Mouse (Mus musculus): ENCODE results near the gene Gm9747. TPM values are rescaled to one million over a fixed set of nuclear protein-coding genes. Genes with fewer than 3 reads are reported as not detected.

Gene Gm9747
- total RNA-seq (2014; rRNA removed) = not detected in 2 replicates
- 0.05 TPM in 1 of 2 replicates, not detected in the other for polyA plus RNA-seq (2012; rRNA removed)

- Histone ChIP-seq H3K36me3 (ENCODE audit: control insufficient read depth, insufficient read depth, low read length) (peaks cover 5% of the 10 kb centered on the region), H3K27me3 (ENCODE audit: control insufficient read depth, insufficient read depth, low read length) (no peaks in the 10 kb centered on the region), H3K9ac (ENCODE audit: low read depth, low read length) (no peak within 1 kb of the TSS), H3K79me2 (ENCODE audit: control insufficient read depth, insufficient read depth, low read length) (0 out of 2 replicates have a peak, but pooled peaks cover 2% of the 10 kb centered on the region), H3K27ac (replicated peaks; ENCODE audit: insufficient read depth, low read depth, low read length) (peak within 1 kb of the TSS; percentile 78), H3K4me3 (ENCODE audit: insufficient read depth, low read depth, low read length) (no peak within 1 kb of the TSS), H3K4me1 (ENCODE audit: control insufficient read depth, insufficient read depth, low read length) (peaks cover 20% of the 10 kb centered on the region)
- no peak for TF ChIP-seq POLR2A (IDR thresholded peaks at IDR 0.05; ENCODE audit: extremely low read depth, insufficient read depth, low read length)
- TF ChIP-seq CTCF (IDR thresholded peaks at IDR 0.05; ENCODE audit: low read depth, low read length) = no peak
- 95% methylated on average over 3 of the region's 3 CpGs for WGBS
- DNase-seq (ENCODE audit: extremely low read depth, low read depth, low spot score) = no peak
Measured at GRCm38 (mm10) chr1:82232812-82233211, at the start of gene Gm9747. Gm9747 (plus strand) TSS chr1:82233112.

GRCm38 (mm10) chr1:82183913-82184442 lies 48.9 kb upstream of the Gm9747 start:
- H3K4me1 ChIP-seq (ENCODE audit: control insufficient read depth, insufficient read depth, low read length) = peaks cover 24% of the 10 kb centered on the region
- no peaks in the 10 kb centered on the region for H3K27me3 ChIP-seq (ENCODE audit: control insufficient read depth, insufficient read depth, low read length)
- TF ChIP-seq CTCF (IDR thresholded peaks at IDR 0.05; ENCODE audit: low read depth, low read length) = no peak
- no peak for TF ChIP-seq POLR2A (IDR thresholded peaks at IDR 0.05; ENCODE audit: extremely low read depth, insufficient read depth, low read length)
- H3K79me2 ChIP-seq (ENCODE audit: control insufficient read depth, insufficient read depth, low read length) = no peaks in the 10 kb centered on the region
- no peaks in the 10 kb centered on the region for H3K36me3 ChIP-seq (ENCODE audit: control insufficient read depth, insufficient read depth, low read length)
- H3K4me3 ChIP-seq (ENCODE audit: insufficient read depth, low read depth, low read length) = no peak overlapping the region
- 13% methylated on average over 8 of the region's 8 CpGs for WGBS
- H3K9ac ChIP-seq (ENCODE audit: low read depth, low read length) = no peak overlapping the region
- DNase-seq (ENCODE audit: extremely low read depth, low read depth, low spot score) = peak; percentile 100
- peak overlapping the region; percentile 65 for H3K27ac ChIP-seq (replicated peaks; ENCODE audit: insufficient read depth, low read depth, low read length)

- DNase-seq (ENCODE audit: extremely low read depth, low read depth, low spot score) = peak; percentile 87
- Histone ChIP-seq H3K79me2 (ENCODE audit: control insufficient read depth, insufficient read depth, low read length) (no peaks in the 10 kb centered on the region), H3K36me3 (ENCODE audit: control insufficient read depth, insufficient read depth, low read length) (no peaks in the 10 kb centered on the region), H3K4me1 (ENCODE audit: control insufficient read depth, insufficient read depth, low read length) (peaks cover 16% of the 10 kb centered on the region; the same call in 1 of the 2 replicates), H3K4me3 (ENCODE audit: insufficient read depth, low read depth, low read length) (no peak overlapping the region), H3K27me3 (ENCODE audit: control insufficient read depth, insufficient read depth, low read length) (no peaks in the 10 kb centered on the region), H3K9ac (ENCODE audit: low read depth, low read length) (no peak overlapping the region), H3K27ac (replicated peaks; ENCODE audit: insufficient read depth, low read depth, low read length) (peak overlapping the region; percentile 58)
- TF ChIP-seq CTCF (IDR thresholded peaks at IDR 0.05; ENCODE audit: low read depth, low read length) (no peak), POLR2A (IDR thresholded peaks at IDR 0.05; ENCODE audit: extremely low read depth, insufficient read depth, low read length) (no peak)
- WGBS = 25% methylated on average over 10 of the region's 10 CpGs
Measured at GRCm38 (mm10) chr1:82188549-82189231, 44.2 kb upstream of the Gm9747 start.

GRCm38 (mm10) chr1:82189516-82189915 lies 43.4 kb upstream of the Gm9747 start:
- H3K36me3 ChIP-seq (ENCODE audit: control insufficient read depth, insufficient read depth, low read length) = no peaks in the 10 kb centered on the region
- H3K4me1 ChIP-seq (ENCODE audit: control insufficient read depth, insufficient read depth, low read length) = peaks cover 15% of the 10 kb centered on the region; the same call in 1 of the 2 replicates
- peak; percentile 47 for DNase-seq (ENCODE audit: extremely low read depth, low read depth, low spot score)
- TF ChIP-seq CTCF (IDR thresholded peaks at IDR 0.05; ENCODE audit: low read depth, low read length) = no peak
- TF ChIP-seq POLR2A (IDR thresholded peaks at IDR 0.05; ENCODE audit: extremely low read depth, insufficient read depth, low read length) = no peak
- no peak overlapping the region for H3K27ac ChIP-seq (replicated peaks; ENCODE audit: insufficient read depth, low read depth, low read length)
- H3K79me2 ChIP-seq (ENCODE audit: control insufficient read depth, insufficient read depth, low read length) = no peaks in the 10 kb centered on the region
- H3K9ac ChIP-seq (ENCODE audit: low read depth, low read length) = no peak overlapping the region
- no peaks in the 10 kb centered on the region for H3K27me3 ChIP-seq (ENCODE audit: control insufficient read depth, insufficient read depth, low read length)
- no peak overlapping the region for H3K4me3 ChIP-seq (ENCODE audit: insufficient read depth, low read depth, low read length)
- WGBS = 51% methylated on average over 3 of the region's 3 CpGs

- Histone ChIP-seq H3K4me3 (ENCODE audit: insufficient read depth, low read depth, low read length) (no peak overlapping the region), H3K79me2 (ENCODE audit: control insufficient read depth, insufficient read depth, low read length) (no peaks in the 10 kb centered on the region), H3K9ac (ENCODE audit: low read depth, low read length) (no peak overlapping the region), H3K36me3 (ENCODE audit: control insufficient read depth, insufficient read depth, low read length) (no peaks in the 10 kb centered on the region), H3K27me3 (ENCODE audit: control insufficient read depth, insufficient read depth, low read length) (no peaks in the 10 kb centered on the region), H3K4me1 (ENCODE audit: control insufficient read depth, insufficient read depth, low read length) (peaks cover 13% of the 10 kb centered on the region; the same call in 1 of the 2 replicates), H3K27ac (replicated peaks; ENCODE audit: insufficient read depth, low read depth, low read length) (no peak overlapping the region)
- 75% methylated on average over 3 of the region's 3 CpGs for WGBS
- DNase-seq (ENCODE audit: extremely low read depth, low read depth, low spot score) = no peak
- TF ChIP-seq POLR2A (IDR thresholded peaks at IDR 0.05; ENCODE audit: extremely low read depth, insufficient read depth, low read length) = no peak
- no peak for TF ChIP-seq CTCF (IDR thresholded peaks at IDR 0.05; ENCODE audit: low read depth, low read length)
Measured at GRCm38 (mm10) chr1:82191579-82191978, 41.3 kb upstream of the Gm9747 start.

GRCm38 (mm10) chr1:82199918-82200317 lies 33.0 kb upstream of the Gm9747 start:
- Histone ChIP-seq H3K9ac (ENCODE audit: low read depth, low read length) (no peak overlapping the region), H3K4me1 (ENCODE audit: control insufficient read depth, insufficient read depth, low read length) (peaks cover 4% of the 10 kb centered on the region; the same call in 1 of the 2 replicates), H3K27ac (replicated peaks; ENCODE audit: insufficient read depth, low read depth, low read length) (no peak overlapping the region), H3K27me3 (ENCODE audit: control insufficient read depth, insufficient read depth, low read length) (no peaks in the 10 kb centered on the region), H3K36me3 (ENCODE audit: control insufficient read depth, insufficient read depth, low read length) (no peaks in the 10 kb centered on the region), H3K79me2 (ENCODE audit: control insufficient read depth, insufficient read depth, low read length) (no peaks in the 10 kb centered on the region), H3K4me3 (ENCODE audit: insufficient read depth, low read depth, low read length) (no peak overlapping the region)
- DNase-seq (ENCODE audit: extremely low read depth, low read depth, low spot score) = no peak
- TF ChIP-seq CTCF (IDR thresholded peaks at IDR 0.05; ENCODE audit: low read depth, low read length) = no peak
- TF ChIP-seq POLR2A (IDR thresholded peaks at IDR 0.05; ENCODE audit: extremely low read depth, insufficient read depth, low read length) = no peak
- 38% methylated on average over 1 of the region's 1 CpGs for WGBS
